Mouse (Mus musculus) adrenal gland, postnatal 14 days (tissue): ENCODE data around the gene Sp6. TPM values are rescaled to one million over a fixed set of nuclear protein-coding genes. Genes with fewer than 3 reads are reported as not detected.

Source experiments
- DNase-seq: peaks from one replicate; pipeline ENCODE4 v3.0.0; 2021; ENCODE audit warnings: mixed read lengths
- long read RNA-seq, 2 experiments: library from polyadenylated mRNA; stranded (forward); transcript quantifications; one replicate each; pipeline ENCODE4 v2.0.0; 2021
- total RNA-seq: library from RNA; stranded (reverse); gene quantifications from 2 replicates; pipeline ENCODE4 v1.2.3, GENCODE M21; 2021

Gene Sp6
- total RNA-seq, result 0.22 and 0.30 TPM in 2 replicates
- long read RNA-seq, experiment 1, partial matches to known transcripts, result 0 of 1 reads
- long read RNA-seq, experiment 1, other reads (novel, unspliced or antisense), result 1 of 1 reads
- long read RNA-seq, experiment 2, result 0 reads

DNA sequence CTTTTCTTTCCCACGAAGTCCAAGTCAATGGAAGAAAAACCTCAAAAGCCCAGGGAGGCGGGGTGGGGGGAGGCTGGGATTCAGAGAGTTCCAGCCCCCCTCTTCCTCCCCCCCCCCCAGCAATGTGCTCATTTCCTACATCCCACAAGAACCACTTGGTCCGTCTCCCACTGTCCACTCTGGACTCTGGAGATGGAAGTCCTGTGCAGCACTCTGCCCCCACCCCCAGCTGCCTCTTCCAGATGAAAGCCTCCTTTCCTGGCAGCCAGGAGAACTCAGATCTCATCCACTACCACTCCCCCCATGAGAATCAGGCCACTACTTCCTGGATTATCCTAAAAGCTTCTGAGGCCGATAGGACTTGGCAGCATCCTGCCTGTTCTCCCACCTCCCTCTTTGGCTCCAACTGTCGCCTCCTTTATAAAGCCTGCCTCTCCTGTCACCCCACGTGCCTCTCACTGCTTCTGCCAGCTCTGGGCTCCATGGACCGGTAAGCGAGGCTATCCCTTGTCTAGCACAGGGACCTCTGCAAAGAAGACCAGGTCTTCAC lies at the start of gene Sp6:
TSS of gene Sp6 (plus strand) at position 274 of the 550 bp plus-strand sequence.
- DNase-seq, result no peak

DNA sequence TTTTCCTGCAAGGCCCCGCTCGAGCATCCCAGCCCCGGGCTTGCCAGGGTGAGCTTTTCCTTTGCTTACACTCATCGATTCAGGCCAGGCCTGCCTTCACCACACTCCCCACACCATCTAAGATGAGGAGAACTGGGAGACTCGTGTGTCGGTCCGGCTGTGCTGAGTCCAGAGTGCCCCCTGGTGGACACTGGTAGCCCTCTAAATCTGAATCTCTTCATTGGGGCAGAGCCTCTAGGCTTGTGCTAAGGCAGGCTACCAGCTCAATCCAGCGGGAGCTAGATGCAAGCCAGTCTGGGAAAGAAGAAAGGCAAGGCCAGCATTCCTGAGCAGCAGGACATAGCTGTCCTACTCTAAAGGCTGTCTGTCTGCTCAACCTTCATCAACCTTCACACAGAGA lies 49.6 kb upstream of the Sp6 start:
- DNase-seq, result peak; percentile 94

GRCm38 (mm10) chr11:96966172-96966571 lies 47.0 kb upstream of the Sp6 start:
- DNase-seq, result no peak

GRCm38 (mm10) chr11:96966914-96967543 lies 46.2 kb upstream of the Sp6 start:
- DNase-seq, result peak; percentile 29

DNA sequence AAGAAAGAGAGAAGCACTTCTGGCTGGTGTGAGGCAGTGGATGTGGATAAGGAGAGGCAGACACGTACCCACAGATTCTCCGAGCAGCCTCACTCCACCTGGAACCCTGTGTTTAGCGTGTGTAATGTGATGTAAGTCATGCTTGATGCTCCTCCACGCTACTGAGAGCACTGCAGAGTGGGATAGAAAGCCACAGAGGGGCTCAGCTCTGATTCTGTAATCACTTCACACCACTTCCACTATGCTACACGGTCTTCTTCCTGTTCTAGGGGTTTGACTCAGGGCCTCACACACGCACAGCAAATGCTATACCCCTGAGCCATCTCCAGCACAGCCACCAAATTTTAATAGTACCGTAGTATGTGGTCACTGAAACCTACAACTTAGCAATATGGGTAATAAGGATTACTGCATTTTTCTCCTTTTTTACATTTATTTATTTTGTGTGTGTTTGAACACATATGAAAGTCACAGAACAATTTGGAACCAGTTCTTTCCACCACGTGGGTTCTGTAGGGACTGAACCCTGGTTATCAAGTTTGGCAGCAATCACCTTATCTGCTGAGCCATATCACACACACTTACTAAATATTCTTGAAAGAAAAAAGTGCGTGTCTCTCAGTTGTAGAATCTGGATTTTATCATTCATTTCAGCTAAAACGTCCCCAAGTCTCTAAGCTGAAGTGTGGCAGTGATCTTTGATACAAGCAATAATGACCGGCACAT lies 45.5 kb upstream of the Sp6 start:
- DNase-seq, result no peak

GRCm38 (mm10) chr11:96968476-96968875 lies 44.7 kb upstream of the Sp6 start:
- peak; percentile 25 for DNase-seq

DNA sequence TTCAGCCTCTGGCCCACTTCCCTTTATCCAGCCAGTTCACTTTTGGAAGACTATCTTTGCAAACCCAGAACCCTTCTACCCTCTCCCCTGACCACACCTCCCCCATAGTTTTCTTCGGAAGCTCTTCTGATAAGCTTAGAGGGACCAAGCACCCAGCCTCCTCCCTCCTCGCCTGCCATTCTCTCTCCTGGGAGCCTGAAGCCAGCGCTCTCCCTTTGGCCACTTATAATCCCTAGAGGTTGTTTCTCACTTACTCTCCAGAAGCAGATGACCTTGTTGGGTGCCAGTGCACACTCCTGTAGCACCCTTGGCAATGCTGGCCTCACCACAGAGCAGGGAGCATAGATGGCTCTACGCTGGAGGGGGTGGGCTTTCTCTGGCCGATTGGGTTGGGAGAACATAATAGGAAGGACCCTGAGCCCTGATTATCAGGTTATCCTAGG lies 43.9 kb upstream of the Sp6 start:
- peak; percentile 41 for DNase-seq

DNA sequence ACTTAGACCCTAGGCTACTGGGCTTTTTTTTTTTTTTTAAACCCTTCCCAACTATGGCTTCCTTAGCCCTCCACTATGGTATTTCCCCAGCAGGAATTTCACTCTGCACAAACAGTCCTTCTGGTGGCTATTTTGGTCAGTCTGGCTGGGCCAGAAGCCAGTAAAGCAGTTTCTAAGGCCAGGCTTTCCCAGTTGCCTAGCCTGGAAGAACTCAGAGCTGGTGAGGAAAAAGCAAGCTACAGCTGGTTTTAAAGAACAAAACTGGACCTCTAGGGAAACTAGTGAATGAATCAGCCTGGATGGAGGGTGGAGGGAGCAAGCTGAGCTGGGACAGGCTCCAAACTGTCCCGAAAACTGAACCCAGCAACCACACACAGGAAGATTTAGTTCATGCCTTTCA lies 43.4 kb upstream of the Sp6 start:
- DNase-seq, result peak; percentile 68

- DNase-seq, result no peak
Measured at GRCm38 (mm10) chr11:96970341-96970740, 42.9 kb upstream of the Sp6 start.

- no peak for DNase-seq
Measured at GRCm38 (mm10) chr11:96972906-96973305, 40.3 kb upstream of the Sp6 start.

DNA sequence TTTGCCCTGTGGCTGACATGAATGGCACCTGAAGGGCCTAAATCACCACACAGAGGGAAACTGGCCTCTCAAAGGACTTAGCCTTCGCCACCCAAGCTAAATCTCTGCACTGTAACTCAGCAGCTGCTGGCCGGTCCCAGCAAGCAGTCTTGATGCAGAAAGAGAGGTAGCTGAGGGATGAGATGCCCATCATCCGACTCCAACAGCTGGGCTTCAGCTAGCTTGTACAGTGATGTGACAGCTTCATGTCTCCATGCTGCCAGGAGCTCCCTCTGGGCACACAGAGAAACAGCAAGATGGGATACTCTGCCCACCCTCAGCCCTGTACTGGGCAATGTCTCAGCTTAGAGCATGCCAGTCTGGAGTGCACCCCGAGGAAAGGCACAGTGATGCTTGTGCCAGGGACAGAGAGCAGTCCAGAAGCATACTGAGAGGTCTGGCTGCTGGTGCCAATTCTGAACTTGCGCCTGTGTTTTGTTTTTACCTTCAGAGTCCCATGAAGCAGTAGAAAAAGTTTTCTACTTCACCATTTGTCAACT lies 39.7 kb upstream of the Sp6 start:
- no peak for DNase-seq

- DNase-seq, result no peak
Measured at GRCm38 (mm10) chr11:96974813-96975212, 38.4 kb upstream of the Sp6 start.

- DNase-seq, result no peak
Measured at GRCm38 (mm10) chr11:96975511-96976378, 37.4 kb upstream of the Sp6 start.

DNA sequence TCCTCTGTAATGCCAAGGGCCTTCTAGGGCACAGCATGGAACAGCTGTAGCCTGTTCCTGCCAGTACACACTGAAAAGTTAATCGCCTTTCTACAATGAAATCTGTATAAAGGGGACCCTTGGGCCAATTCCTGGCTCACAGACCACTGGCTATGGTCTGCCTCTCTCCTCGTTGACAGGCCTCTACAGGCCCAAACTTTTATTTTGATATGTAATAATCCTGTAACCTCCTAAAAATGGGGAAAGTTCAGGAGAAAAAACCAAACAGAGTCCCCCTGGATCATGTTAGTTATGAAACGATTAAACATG lies 36.9 kb upstream of the Sp6 start:
- DNase-seq, result no peak

DNA sequence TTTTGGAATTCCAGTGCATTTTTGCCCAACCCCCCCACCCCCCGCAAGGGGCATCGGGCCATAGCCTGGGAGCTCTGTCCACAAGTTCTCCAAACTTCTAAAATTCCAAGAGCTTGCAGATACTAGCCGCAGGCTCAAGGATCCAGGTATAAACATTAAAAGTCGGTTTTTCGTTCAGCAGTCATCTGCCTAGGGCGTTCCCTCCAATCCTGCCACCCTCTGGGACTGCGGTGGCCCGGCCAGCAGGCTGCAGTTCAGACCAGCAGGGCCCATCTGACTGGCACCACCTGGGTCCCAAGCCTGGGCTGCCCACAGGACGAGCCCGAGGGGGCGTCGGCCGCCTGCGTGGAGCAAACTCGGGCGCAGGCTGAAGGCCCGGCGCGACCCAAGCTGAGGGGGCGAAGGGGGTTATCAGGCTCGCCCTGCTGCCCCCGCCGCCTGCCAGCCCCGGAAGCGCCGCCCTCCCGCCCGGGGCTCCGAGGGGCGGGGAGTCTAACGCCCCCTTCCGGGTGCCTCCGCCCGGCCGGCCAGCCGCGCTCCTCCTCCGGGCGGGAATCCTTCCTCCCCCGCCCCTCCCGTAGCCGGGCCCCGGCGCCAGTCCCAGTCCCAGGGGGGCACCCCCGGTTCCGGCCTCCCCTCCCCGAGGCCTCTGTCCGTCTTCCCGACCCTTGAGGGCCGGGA lies 36.1 kb upstream of the Sp6 start:
- DNase-seq, result peak; percentile 95

GRCm38 (mm10) chr11:96977606-96978400 lies 35.4 kb upstream of the Sp6 start:
- peak; percentile 99 for DNase-seq

- DNase-seq, result no peak
Measured at GRCm38 (mm10) chr11:96978401-96979246, 34.6 kb upstream of the Sp6 start.

DNA sequence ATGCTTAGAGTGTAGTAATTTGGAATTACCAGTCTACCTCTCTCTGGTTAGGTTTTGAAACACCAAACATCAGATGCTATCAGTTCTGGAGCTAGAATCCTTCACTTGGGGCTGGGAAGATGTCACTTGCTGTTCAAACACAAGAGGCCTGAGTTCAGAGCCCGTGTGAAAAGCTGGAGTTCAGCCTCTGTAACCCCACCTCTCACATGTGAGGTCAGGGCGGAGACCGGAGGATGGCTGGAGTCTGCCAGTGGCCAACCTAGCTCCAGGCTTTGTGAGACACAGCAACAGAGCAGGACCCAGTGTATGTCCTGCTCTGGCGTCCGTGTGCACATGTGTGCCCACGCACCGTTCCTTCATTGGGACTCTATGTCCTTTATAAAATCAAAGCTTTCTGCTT lies 33.9 kb upstream of the Sp6 start:
- DNase-seq, result no peak

DNA sequence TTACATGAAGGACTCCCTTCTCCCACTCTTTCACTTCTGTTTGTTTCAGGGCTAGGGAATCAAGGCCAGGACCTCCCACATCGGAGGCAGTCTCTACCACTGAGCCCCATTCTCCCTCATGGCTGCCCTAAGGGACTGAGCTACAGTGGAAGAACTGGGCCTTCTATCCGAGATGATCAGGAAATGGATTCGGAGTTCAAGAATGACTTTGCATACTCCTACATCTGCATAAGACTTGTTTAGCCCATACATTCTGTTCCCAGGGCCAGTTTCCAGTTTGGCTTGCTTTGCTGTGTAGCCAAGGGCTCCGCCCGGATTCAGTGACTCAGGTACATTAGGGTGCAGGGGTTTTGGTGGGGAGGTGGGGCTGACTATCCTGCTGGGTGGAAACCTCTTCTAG lies 33.2 kb upstream of the Sp6 start:
- DNase-seq, result peak; percentile 40

DNA sequence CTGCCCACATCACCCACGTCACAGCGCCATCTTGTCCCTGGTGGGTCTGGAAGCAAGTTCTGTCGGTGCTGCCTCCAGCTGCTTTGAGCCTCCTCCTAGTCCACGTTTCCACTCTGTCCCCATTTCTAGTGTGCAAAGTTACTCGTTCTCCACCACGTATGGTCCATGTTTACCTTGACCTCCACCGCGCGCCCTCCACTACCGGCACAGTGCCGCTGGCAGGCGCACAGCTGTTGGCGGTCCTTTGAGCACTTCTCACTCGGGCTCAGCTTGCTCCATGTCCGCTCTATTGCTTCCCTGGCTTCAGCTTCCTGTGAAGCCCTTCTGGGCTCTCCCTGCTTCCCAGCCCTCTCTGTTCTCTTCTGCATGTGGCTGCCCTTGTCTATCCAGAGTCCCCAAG lies 31.7 kb upstream of the Sp6 start:
- DNase-seq, result no peak
